Mouse (Mus musculus): ENCODE results near the gene Rgs14. TPM values are rescaled to one million over a fixed set of nuclear protein-coding genes. Genes with fewer than 3 reads are reported as not detected.

Rgs14 gene
- polyA plus RNA-seq, 1 experiment, result 34.7 TPM

DNA sequence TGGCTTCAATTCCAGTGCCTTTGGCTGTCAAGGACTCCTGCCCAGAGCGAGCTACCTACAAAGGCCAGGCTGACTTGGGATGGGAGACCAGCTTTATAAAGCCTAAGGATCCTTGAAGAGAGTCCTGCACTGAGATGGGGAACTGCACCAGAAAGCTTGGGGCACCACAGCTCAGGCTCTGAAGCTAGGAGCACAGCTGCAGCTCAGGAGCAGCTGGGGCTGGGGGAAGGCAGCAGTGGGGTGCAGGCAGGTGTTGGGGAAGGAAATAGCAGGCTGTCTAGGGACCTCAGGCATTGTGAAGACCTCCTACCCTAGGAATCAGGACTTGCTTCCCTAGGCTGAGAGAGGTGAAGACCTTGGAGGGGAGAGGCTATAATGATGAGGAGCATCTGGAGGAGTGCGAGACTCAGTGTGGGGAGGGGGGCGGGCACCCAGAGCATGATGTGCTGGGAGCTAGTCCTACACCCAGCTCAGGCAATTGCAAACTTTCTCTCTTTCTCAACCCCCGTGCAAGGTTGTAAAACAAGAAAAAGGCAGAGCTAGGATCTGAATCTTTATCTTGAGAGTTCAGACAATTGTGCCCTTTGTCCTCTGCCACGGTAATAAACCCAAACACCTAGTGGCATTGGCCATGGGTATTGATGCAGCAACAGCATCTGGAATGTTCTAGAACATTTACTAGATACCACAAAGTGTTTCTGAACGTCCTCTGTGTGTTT is 4.8 kb downstream of the Rgs14 start:
- TF ChIP-seq CTCF (IDR thresholded peaks at IDR 0.05; ENCODE audit: low read depth, low read length) (no peak), POLR2A (IDR thresholded peaks at IDR 0.05; ENCODE audit: borderline replicate concordance, low read depth, low read length) (no peak)
- peaks cover 32% of the 10 kb centered on the region for H3K4me1 ChIP-seq (ENCODE audit: control insufficient read depth, insufficient read depth, low read length)
- H3K4me3 ChIP-seq (ENCODE audit: insufficient read depth, low read length), result no peak overlapping the region
- H3K27ac ChIP-seq (ENCODE audit: insufficient read depth, low read depth, low read length), result no peak overlapping the region

- H3K4me1 ChIP-seq (ENCODE audit: control insufficient read depth, insufficient read depth, low read length), result peaks cover 25% of the 10 kb centered on the region
- H3K4me3 ChIP-seq (ENCODE audit: insufficient read depth, low read length), result no peak overlapping the region
- TF ChIP-seq CTCF (IDR thresholded peaks at IDR 0.05; ENCODE audit: low read depth, low read length) (no peak), POLR2A (IDR thresholded peaks at IDR 0.05; ENCODE audit: borderline replicate concordance, low read depth, low read length) (no peak)
- H3K27ac ChIP-seq (ENCODE audit: insufficient read depth, low read depth, low read length), result no peak overlapping the region
Measured at GRCm38 (mm10) chr13:55375877-55376276, 6.3 kb downstream of the Rgs14 start.

- Histone ChIP-seq H3K27ac (ENCODE audit: insufficient read depth, low read depth, low read length) (no peak overlapping the region), H3K4me1 (ENCODE audit: control insufficient read depth, insufficient read depth, low read length) (no peaks in the 10 kb centered on the region), H3K4me3 (ENCODE audit: insufficient read depth, low read length) (no peak overlapping the region)
- TF ChIP-seq POLR2A (IDR thresholded peaks at IDR 0.05; ENCODE audit: borderline replicate concordance, low read depth, low read length) (no peak), CTCF (IDR thresholded peaks at IDR 0.05; ENCODE audit: low read depth, low read length) (no peak)
Measured at GRCm38 (mm10) chr13:55378907-55379580, 9.5 kb downstream of the Rgs14 start.

DNA sequence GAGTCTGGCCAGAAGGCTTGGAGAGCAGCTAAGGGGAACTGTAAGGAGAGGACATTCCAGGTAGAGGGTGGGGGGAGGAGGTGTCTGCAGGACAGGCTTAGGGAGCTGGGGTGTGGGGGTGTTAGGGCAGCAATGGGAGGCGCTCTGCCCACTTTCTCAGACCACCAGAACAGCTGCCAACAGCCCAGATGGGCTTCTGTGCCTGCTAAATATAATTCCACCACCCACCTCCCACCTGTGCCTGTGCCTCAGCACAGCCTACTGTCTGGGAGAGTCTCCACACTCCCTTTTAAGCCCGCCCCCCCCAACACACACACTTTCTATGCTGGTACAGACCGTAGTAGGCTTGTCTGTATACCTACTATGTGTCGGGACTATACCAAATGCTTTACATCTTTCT is 12.3 kb downstream of the Rgs14 start:
- no peak overlapping the region for H3K4me3 ChIP-seq (ENCODE audit: insufficient read depth, low read length)
- H3K4me1 ChIP-seq (ENCODE audit: control insufficient read depth, insufficient read depth, low read length), result no peaks in the 10 kb centered on the region
- no peak overlapping the region for H3K27ac ChIP-seq (ENCODE audit: insufficient read depth, low read depth, low read length)
- no peak for TF ChIP-seq POLR2A (IDR thresholded peaks at IDR 0.05; ENCODE audit: borderline replicate concordance, low read depth, low read length)
- TF ChIP-seq CTCF (IDR thresholded peaks at IDR 0.05; ENCODE audit: low read depth, low read length), result no peak

DNA sequence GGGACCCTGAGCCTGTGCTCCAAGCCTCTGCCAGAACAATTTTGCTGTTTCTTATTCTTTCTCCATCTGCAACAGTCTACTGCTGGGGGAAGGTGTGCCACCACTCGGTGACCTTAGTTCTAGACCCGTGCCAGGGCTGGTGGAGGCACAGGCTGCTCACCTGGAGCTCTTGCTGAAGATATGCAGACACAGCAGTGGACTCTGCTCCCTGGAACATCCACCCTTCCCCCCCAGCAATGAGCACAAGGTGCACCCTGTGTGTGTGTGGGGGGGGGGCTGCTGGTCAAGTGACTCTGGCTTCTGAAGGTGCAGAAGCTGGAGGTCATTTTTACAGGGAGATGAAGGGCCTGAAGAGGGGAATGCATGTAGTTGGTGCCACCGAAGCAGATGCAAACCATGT is 21.1 kb downstream of the Rgs14 start:
- no peak overlapping the region for H3K4me3 ChIP-seq (ENCODE audit: insufficient read depth, low read length)
- TF ChIP-seq CTCF (IDR thresholded peaks at IDR 0.05; ENCODE audit: low read depth, low read length) (no peak), POLR2A (IDR thresholded peaks at IDR 0.05; ENCODE audit: borderline replicate concordance, low read depth, low read length) (no peak)
- H3K27ac ChIP-seq (ENCODE audit: insufficient read depth, low read depth, low read length), result no peak overlapping the region
- H3K4me1 ChIP-seq (ENCODE audit: control insufficient read depth, insufficient read depth, low read length), result no peaks in the 10 kb centered on the region

GRCm38 (mm10) chr13:55391626-55392029 is 22.1 kb downstream of the Rgs14 start:
- Histone ChIP-seq H3K4me3 (ENCODE audit: insufficient read depth, low read length) (no peak overlapping the region), H3K27ac (ENCODE audit: insufficient read depth, low read depth, low read length) (no peak overlapping the region), H3K4me1 (ENCODE audit: control insufficient read depth, insufficient read depth, low read length) (no peaks in the 10 kb centered on the region)
- TF ChIP-seq POLR2A (IDR thresholded peaks at IDR 0.05; ENCODE audit: borderline replicate concordance, low read depth, low read length) (no peak), CTCF (IDR thresholded peaks at IDR 0.05; ENCODE audit: low read depth, low read length) (no peak)

GRCm38 (mm10) chr13:55392933-55393332 is 23.4 kb downstream of the Rgs14 start:
- TF ChIP-seq POLR2A (IDR thresholded peaks at IDR 0.05; ENCODE audit: borderline replicate concordance, low read depth, low read length), result no peak
- TF ChIP-seq CTCF (IDR thresholded peaks at IDR 0.05; ENCODE audit: low read depth, low read length), result peak; percentile 19; the same call in 1 of the 2 replicates
- H3K4me3 ChIP-seq (ENCODE audit: insufficient read depth, low read length), result no peak overlapping the region
- no peak overlapping the region for H3K27ac ChIP-seq (ENCODE audit: insufficient read depth, low read depth, low read length)
- no peaks in the 10 kb centered on the region for H3K4me1 ChIP-seq (ENCODE audit: control insufficient read depth, insufficient read depth, low read length)

GRCm38 (mm10) chr13:55398088-55398487 is 28.6 kb downstream of the Rgs14 start, which contains the start of gene Slc34a1:
Gene Slc34a1, plus strand, starts transcription at chr13:55398187.
- Histone ChIP-seq H3K4me3 (ENCODE audit: insufficient read depth, low read length) (no peak within 1 kb of the TSS), H3K4me1 (ENCODE audit: control insufficient read depth, insufficient read depth, low read length) (peaks cover 2% of the 10 kb centered on the region; the same call in 1 of the 2 replicates), H3K27ac (ENCODE audit: insufficient read depth, low read depth, low read length) (no peak within 1 kb of the TSS)
- TF ChIP-seq POLR2A (IDR thresholded peaks at IDR 0.05; ENCODE audit: borderline replicate concordance, low read depth, low read length) (no peak), CTCF (IDR thresholded peaks at IDR 0.05; ENCODE audit: low read depth, low read length) (no peak)

- Histone ChIP-seq H3K27ac (ENCODE audit: insufficient read depth, low read depth, low read length) (no peak overlapping the region), H3K4me1 (ENCODE audit: control insufficient read depth, insufficient read depth, low read length) (peaks cover 9% of the 10 kb centered on the region), H3K4me3 (ENCODE audit: insufficient read depth, low read length) (no peak overlapping the region)
- no peak for TF ChIP-seq CTCF (IDR thresholded peaks at IDR 0.05; ENCODE audit: low read depth, low read length)
- no peak for TF ChIP-seq POLR2A (IDR thresholded peaks at IDR 0.05; ENCODE audit: borderline replicate concordance, low read depth, low read length)
Measured at GRCm38 (mm10) chr13:55399300-55400038, 29.9 kb downstream of the Rgs14 start.

DNA sequence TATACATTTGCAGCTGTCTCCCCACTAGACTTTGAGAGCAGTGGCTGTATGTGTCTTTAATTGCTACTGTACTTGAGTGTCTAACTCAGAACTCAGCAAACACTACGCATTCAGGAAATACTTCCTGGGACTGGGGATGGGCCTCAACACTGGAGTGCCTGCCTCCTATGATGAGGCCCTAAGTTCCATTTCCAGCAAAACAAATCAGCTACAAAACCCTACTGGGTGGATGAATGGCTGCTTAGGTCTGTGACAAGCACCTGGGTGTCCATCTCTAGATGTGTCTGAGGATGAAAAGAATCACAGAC is 30.5 kb downstream of the Rgs14 start:
- Histone ChIP-seq H3K27ac (ENCODE audit: insufficient read depth, low read depth, low read length) (no peak overlapping the region), H3K4me3 (ENCODE audit: insufficient read depth, low read length) (no peak overlapping the region)
- no peak for TF ChIP-seq CTCF (IDR thresholded peaks at IDR 0.05; ENCODE audit: low read depth, low read length)

More for the DNA sequence above, 30.5 kb downstream of the Rgs14 start:
- H3K4me1 ChIP-seq (ENCODE audit: control insufficient read depth, insufficient read depth, low read length), result peaks cover 13% of the 10 kb centered on the region

Data from bone marrow macrophage, adult 2 months (primary cell).